Mouse (Mus musculus) midbrain, embryonic 11.5 days (tissue): ENCODE results near the gene N4bp2l2. TPM values are rescaled to one million over a fixed set of nuclear protein-coding genes. Genes with fewer than 3 reads are reported as not detected.
A peak's percentile ranks its signal among the peaks of the same experiment; 100 is the strongest.
"Not testable (repeated sequence)": the region's sequence is repeated elsewhere in the genome, so short reads cannot be mapped to it uniquely, and the experiment has no call there.

Experiments
- ATAC-seq: fragments of 200-750 bp; cut with Nextera tagmentation; 2 replicates; pipeline ENCODE4 v1.8.0; 2017; ENCODE audit warnings: moderate TSS enrichment, moderate library complexity; ENCODE audit not compliant: low FRiP score
- DNase-seq: peaks from one replicate; pipeline ENCODE4 v3.0.0; 2015; ENCODE audit warnings: low spot score; ENCODE audit errors: missing footprints
- H3K27ac ChIP-seq: fragments of 300-500 bp; sonication (generic); 2 replicates; pipeline ENCODE4 v1.5.1; 2014; ENCODE audit warnings: low read depth, low read length
- H3K27me3 ChIP-seq: fragments of 300-500 bp; sonication (generic); 2 replicates; pipeline ENCODE4 v1.6.1; 2014; ENCODE audit warnings: mild to moderate bottlenecking, low read length, moderate library complexity, mixed read lengths; ENCODE audit not compliant: control insufficient read depth, insufficient read depth
- H3K36me3 ChIP-seq: fragments of 300-500 bp; sonication (generic); 2 replicates; pipeline ENCODE4 v1.6.1; 2014; ENCODE audit warnings: mild to moderate bottlenecking, low read length, moderate library complexity, mixed read lengths; ENCODE audit not compliant: control insufficient read depth, insufficient read depth
- H3K4me1 ChIP-seq: fragments of 300-500 bp; sonication (generic); 2 replicates; pipeline ENCODE4 v1.6.1; 2014; ENCODE audit warnings: low read length; ENCODE audit not compliant: control insufficient read depth, insufficient read depth
- H3K4me2 ChIP-seq: fragments of 300-500 bp; sonication (generic); 2 replicates; pipeline ENCODE4 v1.6.1; 2014; ENCODE audit warnings: mild to moderate bottlenecking, moderate library complexity
- H3K4me3 ChIP-seq: fragments of 300-500 bp; sonication (generic); 2 replicates; pipeline ENCODE4 v1.5.1; 2014; ENCODE audit warnings: low read depth, low read length
- H3K9ac ChIP-seq: fragments of 300-500 bp; sonication (generic); 2 replicates; pipeline ENCODE4 v1.6.1; 2014; ENCODE audit warnings: low read length
- H3K9me3 ChIP-seq: fragments of 300-500 bp; sonication (generic); 2 replicates; pipeline ENCODE4 v1.6.1; 2016; ENCODE audit warnings: low read length; ENCODE audit not compliant: control insufficient read depth
- WGBS: fragments of 180-500 bp; shearing (Covaris S2); extraction: QIAGEN DNeasy Blood & Tissue Kit; methylation state at CpG from one replicate; pipeline ENCODE4 v1.1.7; 2014; 5-methylcytosine and 5-hydroxymethylcytosine counted together
- polyA plus RNA-seq: library from polyadenylated mRNA; unstranded; fragments of >200 nt; fragmentation: Nextera tagmentation; extraction: Ambion mirVana; gene quantifications from 2 replicates; pipeline ENCODE4 v1.2.1, GENCODE M21; 2014

The N4bp2l2 gene
- polyA plus RNA-seq, 1 experiment from 2014 or later = 42.1 TPM

- DNase-seq, H3K9ac ChIP-seq, H3K27me3 ChIP-seq, ATAC-seq, H3K27ac ChIP-seq, H3K9me3 ChIP-seq, H3K36me3 ChIP-seq, H3K4me3 ChIP-seq, H3K4me1 ChIP-seq, H3K4me2 ChIP-seq: not testable (repeated sequence)
- 92% methylated on average over 3 of the region's 3 CpGs for WGBS
Measured at GRCm38 (mm10) chr5:150660296-150660695, 5.7 kb downstream of the N4bp2l2 start.

DNA sequence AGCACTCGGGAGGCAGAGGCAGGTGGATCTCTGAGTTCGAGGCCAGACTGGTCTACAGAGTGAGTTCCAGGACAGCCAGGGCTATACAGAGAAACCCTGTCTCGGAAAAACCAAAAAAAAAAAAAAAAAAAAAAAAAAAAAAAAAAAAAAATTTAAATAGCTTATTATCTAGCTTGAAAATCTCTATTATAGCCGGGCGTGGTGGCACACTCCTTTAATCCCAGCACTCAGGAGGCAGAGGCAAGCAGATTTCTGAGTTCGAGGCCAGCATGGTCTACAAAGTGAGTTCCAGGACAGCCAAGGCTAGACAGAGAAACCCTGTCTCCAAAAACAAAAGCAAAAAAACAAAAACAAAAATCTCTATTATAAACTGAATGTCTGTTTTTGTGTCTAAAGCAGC, 6.6 kb downstream of the N4bp2l2 start:
- not testable (repeated sequence) for H3K36me3 ChIP-seq, H3K4me1 ChIP-seq, ATAC-seq, H3K9ac ChIP-seq, H3K27ac ChIP-seq, H3K27me3 ChIP-seq, H3K4me3 ChIP-seq, DNase-seq, H3K4me2 ChIP-seq, H3K9me3 ChIP-seq
- 92% methylated on average over 6 of the region's 6 CpGs for WGBS

DNA sequence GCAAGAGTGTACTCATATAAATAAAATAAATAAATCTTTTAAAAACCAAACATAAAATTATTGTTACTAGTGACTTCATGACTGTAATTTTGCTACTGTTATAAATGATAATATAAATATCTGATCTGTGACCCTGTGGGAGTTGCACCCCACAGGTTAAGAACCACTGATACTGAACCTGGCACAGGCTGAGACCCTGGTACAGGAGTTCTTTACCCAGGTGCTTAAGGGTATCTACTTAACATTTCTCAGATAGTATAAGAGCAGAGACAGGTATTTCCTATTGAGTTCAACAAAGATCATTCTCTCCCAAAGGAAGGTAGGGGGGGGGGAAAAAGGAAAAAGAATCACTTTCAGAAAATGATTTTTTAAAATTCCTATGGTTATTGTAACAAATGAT, 11.4 kb downstream of the N4bp2l2 start:
- no peak overlapping the region for H3K4me2 ChIP-seq
- no peak overlapping the region for H3K9ac ChIP-seq
- no peak overlapping the region for H3K27ac ChIP-seq
- no peaks in the 10 kb centered on the region for H3K9me3 ChIP-seq
- no peaks in the 10 kb centered on the region for H3K36me3 ChIP-seq
- no peaks in the 10 kb centered on the region for H3K4me1 ChIP-seq
- DNase-seq = no peak
- no peaks in the 10 kb centered on the region for H3K27me3 ChIP-seq
- H3K4me3 ChIP-seq = no peak overlapping the region
- ATAC-seq = no peak

GRCm38 (mm10) chr5:150652578-150652977, 13.4 kb downstream of the N4bp2l2 start:
- H3K9me3 ChIP-seq = no peaks in the 10 kb centered on the region
- H3K4me2 ChIP-seq = no peak overlapping the region
- DNase-seq (no peak), ATAC-seq (no peak)
- peaks cover 4% of the 10 kb centered on the region; the same call in 1 of the 2 replicates for H3K36me3 ChIP-seq
- WGBS = 92% methylated on average over 2 of the region's 2 CpGs
- H3K27ac ChIP-seq = no peak overlapping the region
- H3K4me3 ChIP-seq = no peak overlapping the region
- H3K27me3 ChIP-seq = no peaks in the 10 kb centered on the region
- H3K9ac ChIP-seq = no peak overlapping the region
- H3K4me1 ChIP-seq = no peaks in the 10 kb centered on the region

- Histone ChIP-seq H3K36me3 (peaks cover 7% of the 10 kb centered on the region), H3K9me3 (no peaks in the 10 kb centered on the region), H3K4me3 (no peak overlapping the region), H3K27ac (no peak overlapping the region), H3K4me1 (no peaks in the 10 kb centered on the region), H3K9ac (no peak overlapping the region), H3K27me3 (no peaks in the 10 kb centered on the region), H3K4me2 (no peak overlapping the region)
- ATAC-seq = no peak
- 94% methylated on average over 4 of the region's 4 CpGs for WGBS
- no peak for DNase-seq
Measured at GRCm38 (mm10) chr5:150644926-150645325, 21.1 kb downstream of the N4bp2l2 start.

DNA sequence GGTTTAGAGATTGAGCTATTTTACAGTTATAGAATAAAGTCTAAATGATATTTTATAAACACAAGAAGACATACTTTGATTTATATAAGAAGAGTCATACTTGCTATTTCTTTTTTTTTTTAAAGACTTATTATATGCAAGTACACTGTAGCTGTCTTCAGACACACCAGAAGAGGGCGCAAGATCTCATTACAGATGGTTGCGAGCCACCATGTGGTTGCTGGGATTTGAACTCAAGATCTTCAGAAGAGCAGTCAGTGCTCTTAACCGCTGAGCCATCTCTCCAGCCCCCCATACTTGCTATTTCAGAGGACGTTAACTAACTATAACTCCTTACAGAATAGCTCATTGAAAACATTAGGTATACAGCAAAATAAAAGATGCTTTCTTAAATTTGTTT, 22.6 kb downstream of the N4bp2l2 start:
- not testable (repeated sequence) for H3K27me3 ChIP-seq, H3K4me3 ChIP-seq, DNase-seq, H3K9me3 ChIP-seq, ATAC-seq, H3K4me1 ChIP-seq, H3K27ac ChIP-seq, H3K36me3 ChIP-seq, H3K9ac ChIP-seq, H3K4me2 ChIP-seq
- 98% methylated on average over 4 of the region's 4 CpGs for WGBS

GRCm38 (mm10) chr5:150641440-150641839, 24.5 kb downstream of the N4bp2l2 start:
- Histone ChIP-seq H3K9me3 (no peaks in the 10 kb centered on the region), H3K27me3 (no peaks in the 10 kb centered on the region), H3K4me1 (no peaks in the 10 kb centered on the region), H3K27ac (no peak overlapping the region), H3K4me2 (no peak overlapping the region), H3K36me3 (peaks cover 4% of the 10 kb centered on the region), H3K9ac (no peak overlapping the region), H3K4me3 (no peak overlapping the region)
- DNase-seq = no peak
- WGBS = 93% methylated on average over 3 of the region's 3 CpGs
- ATAC-seq = no peak

DNA sequence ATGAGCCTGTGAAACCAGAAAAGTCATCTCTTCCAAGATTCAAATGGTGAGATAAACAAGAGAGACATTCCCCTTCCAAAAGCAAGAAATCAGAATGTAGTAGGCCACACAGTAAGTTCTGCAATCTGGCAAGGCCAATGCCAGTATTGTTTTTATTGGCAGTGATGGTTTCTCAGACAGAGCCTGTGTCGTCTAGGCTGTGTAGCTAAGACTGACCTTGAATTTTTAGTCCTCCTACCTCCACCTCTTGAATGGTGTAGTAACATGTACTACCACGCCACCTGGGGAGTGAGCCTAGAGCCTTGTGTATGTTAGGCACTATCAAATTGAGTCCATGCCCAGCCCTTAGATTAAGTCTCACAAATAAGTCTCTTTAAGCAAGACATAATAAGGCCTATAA, 36.3 kb downstream of the N4bp2l2 start:
- peak; percentile 51 for DNase-seq
- Histone ChIP-seq H3K36me3 (no peaks in the 10 kb centered on the region), H3K4me1 (no peaks in the 10 kb centered on the region), H3K27ac (no peak overlapping the region), H3K9me3 (no peaks in the 10 kb centered on the region), H3K9ac (no peak overlapping the region), H3K4me3 (no peak overlapping the region), H3K4me2 (no peak overlapping the region), H3K27me3 (no peaks in the 10 kb centered on the region)
- WGBS = 92% methylated on average over 2 of the region's 2 CpGs
- ATAC-seq = no peak

- DNase-seq (peak; percentile 57), ATAC-seq (no peak)
- 97% methylated on average over 1 of the region's 1 CpGs for WGBS
- Histone ChIP-seq H3K4me2 (no peak overlapping the region), H3K4me1 (no peaks in the 10 kb centered on the region), H3K9me3 (no peaks in the 10 kb centered on the region), H3K36me3 (no peaks in the 10 kb centered on the region), H3K4me3 (no peak overlapping the region), H3K9ac (no peak overlapping the region), H3K27ac (no peak overlapping the region), H3K27me3 (no peaks in the 10 kb centered on the region)
Measured at GRCm38 (mm10) chr5:150629272-150629671, 36.7 kb downstream of the N4bp2l2 start.

- no peak for ATAC-seq
Measured at GRCm38 (mm10) chr5:150625528-150625927, 40.5 kb downstream of the N4bp2l2 start.

More at GRCm38 (mm10) chr5:150625528-150625927, 40.5 kb downstream of the N4bp2l2 start:
- Histone ChIP-seq H3K4me3 (no peak overlapping the region), H3K9me3 (no peaks in the 10 kb centered on the region), H3K4me2 (no peak overlapping the region), H3K27me3 (no peaks in the 10 kb centered on the region), H3K9ac (no peak overlapping the region), H3K27ac (no peak overlapping the region), H3K4me1 (no peaks in the 10 kb centered on the region), H3K36me3 (no peaks in the 10 kb centered on the region)
- WGBS = 96% methylated on average over 7 of the region's 7 CpGs
- DNase-seq = peak; percentile 41
